Mouse (Mus musculus) limb, embryonic 10.5 days (tissue): ENCODE measurements at regions not wholly inside any gene's neighbourhood (a gene's known extent, or its start where the extent isn't known, plus 50 kb on each side); places are given as distances from the start of the nearest gene placed in this dataset.

Source experiments
- DNase-seq: peaks from one replicate; pipeline ENCODE4 v3.0.0-alpha.2; 2017; ENCODE audit warnings: low spot score
- H3K27ac ChIP-seq: fragments of 300-500 bp; sonication (generic); 2 replicates; pipeline ENCODE4 v1.5.1; 2016; ENCODE audit warnings: mild to moderate bottlenecking
- H3K27me3 ChIP-seq: fragments of 300-500 bp; sonication (generic); 2 replicates; pipeline ENCODE4 v1.6.1; 2016; ENCODE audit warnings: low read depth, mild to moderate bottlenecking; ENCODE audit not compliant: poor library complexity, severe bottlenecking
- H3K36me3 ChIP-seq: fragments of 300-500 bp; sonication (generic); 2 replicates; pipeline ENCODE4 v1.6.1; 2016; ENCODE audit warnings: mild to moderate bottlenecking, moderate library complexity
- H3K4me1 ChIP-seq: fragments of 300-500 bp; sonication (generic); 2 replicates; pipeline ENCODE4 v1.6.1; 2016
- H3K4me3 ChIP-seq: fragments of 300-500 bp; sonication (generic); 2 replicates; pipeline ENCODE4 v1.5.1; 2016; ENCODE audit warnings: mild to moderate bottlenecking, moderate library complexity
- H3K9me3 ChIP-seq: fragments of 300-500 bp; sonication (generic); replicated peaks from 2 replicates; pipeline ENCODE4 v1.6.1; 2016; ENCODE audit warnings: mild to moderate bottlenecking
- WGBS: fragments of 180-500 bp; shearing (Covaris S2); methylation state at CpG from one replicate; pipeline ENCODE4 v1.1.7; 2016; 5-methylcytosine and 5-hydroxymethylcytosine counted together

GRCm38 (mm10) chr5:78621987-78622854, 1214.4 kb upstream of the Igfbp7 start:
- H3K36me3 ChIP-seq = no peaks in the 10 kb centered on the region
- 88% methylated on average over 5 of the region's 5 CpGs for WGBS
- no peak for DNase-seq
- no peaks in the 10 kb centered on the region for H3K27me3 ChIP-seq
- no peaks in the 10 kb centered on the region for H3K4me1 ChIP-seq
- H3K4me3 ChIP-seq = no peak overlapping the region
- H3K9me3 ChIP-seq = no peaks in the 10 kb centered on the region
- H3K27ac ChIP-seq = no peak overlapping the region

- WGBS = 84% methylated on average over 4 of the region's 4 CpGs
- peaks cover 3% of the 10 kb centered on the region; the same call in 1 of the 2 replicates for H3K4me1 ChIP-seq
- no peaks in the 10 kb centered on the region for H3K27me3 ChIP-seq
- H3K9me3 ChIP-seq = no peaks in the 10 kb centered on the region
- DNase-seq = no peak
- H3K27ac ChIP-seq = no peak overlapping the region
- no peaks in the 10 kb centered on the region for H3K36me3 ChIP-seq
- H3K4me3 ChIP-seq = no peak overlapping the region
These were observed 1200.5 kb upstream of the Igfbp7 start for GRCm38 (mm10) chr5:78608317-78608716.

- H3K4me3 ChIP-seq = no peak overlapping the region
- H3K36me3 ChIP-seq = no peaks in the 10 kb centered on the region
- no peak for DNase-seq
- H3K4me1 ChIP-seq = peaks cover 24% of the 10 kb centered on the region
- peak overlapping the region; percentile 50 for H3K27ac ChIP-seq
- no peaks in the 10 kb centered on the region for H3K27me3 ChIP-seq
- no peaks in the 10 kb centered on the region for H3K9me3 ChIP-seq
These were observed 1194.8 kb upstream of the Igfbp7 start for GRCm38 (mm10) chr5:78602599-78602998.

- Histone ChIP-seq H3K4me1 (no peaks in the 10 kb centered on the region), H3K4me3 (no peak overlapping the region), H3K9me3 (no peaks in the 10 kb centered on the region), H3K36me3 (no peaks in the 10 kb centered on the region), H3K27ac (no peak overlapping the region), H3K27me3 (no peaks in the 10 kb centered on the region)
- WGBS = 93% methylated on average over 1 of the region's 1 CpGs
- no peak for DNase-seq
These were observed 1177.0 kb upstream of the Igfbp7 start for GRCm38 (mm10) chr5:78584823-78585222.

- 44% methylated on average over 1 of the region's 1 CpGs for WGBS
- no peak for DNase-seq
- no peak overlapping the region for H3K4me3 ChIP-seq
- H3K27me3 ChIP-seq = no peaks in the 10 kb centered on the region
- no peak overlapping the region for H3K27ac ChIP-seq
- no peaks in the 10 kb centered on the region for H3K36me3 ChIP-seq
- H3K4me1 ChIP-seq = no peaks in the 10 kb centered on the region
- no peaks in the 10 kb centered on the region for H3K9me3 ChIP-seq
These were observed 1149.1 kb upstream of the Igfbp7 start for GRCm38 (mm10) chr5:78556946-78557345.

GRCm38 (mm10) chr5:78535308-78535707, 1127.5 kb upstream of the Igfbp7 start:
- H3K27ac ChIP-seq = no peak overlapping the region
- no peaks in the 10 kb centered on the region for H3K4me1 ChIP-seq
- no peaks in the 10 kb centered on the region for H3K27me3 ChIP-seq
- H3K4me3 ChIP-seq = no peak overlapping the region
- H3K9me3 ChIP-seq = no peaks in the 10 kb centered on the region
- H3K36me3 ChIP-seq = no peaks in the 10 kb centered on the region
- DNase-seq = no peak
